Mouse (Mus musculus) heart, adult 8-10 months (tissue): ENCODE data around the gene Duoxa2. TPM values are rescaled to one million over a fixed set of nuclear protein-coding genes. Genes with fewer than 3 reads are reported as not detected.

Experiments used
- DNase-seq: peaks from one replicate; pipeline ENCODE4 v3.0.0; 2022; ENCODE audit warnings: low spot score
- total RNA-seq, 4 experiments: library from RNA; stranded (reverse); gene quantifications; 2 replicates each; pipeline ENCODE4 v1.2.4; 2022

The Duoxa2 gene
- total RNA-seq, result under 1 TPM in 3 of 4 experiments, not detected in 1; 0.17 to 0.31 (median 0.25) TPM

DNA sequence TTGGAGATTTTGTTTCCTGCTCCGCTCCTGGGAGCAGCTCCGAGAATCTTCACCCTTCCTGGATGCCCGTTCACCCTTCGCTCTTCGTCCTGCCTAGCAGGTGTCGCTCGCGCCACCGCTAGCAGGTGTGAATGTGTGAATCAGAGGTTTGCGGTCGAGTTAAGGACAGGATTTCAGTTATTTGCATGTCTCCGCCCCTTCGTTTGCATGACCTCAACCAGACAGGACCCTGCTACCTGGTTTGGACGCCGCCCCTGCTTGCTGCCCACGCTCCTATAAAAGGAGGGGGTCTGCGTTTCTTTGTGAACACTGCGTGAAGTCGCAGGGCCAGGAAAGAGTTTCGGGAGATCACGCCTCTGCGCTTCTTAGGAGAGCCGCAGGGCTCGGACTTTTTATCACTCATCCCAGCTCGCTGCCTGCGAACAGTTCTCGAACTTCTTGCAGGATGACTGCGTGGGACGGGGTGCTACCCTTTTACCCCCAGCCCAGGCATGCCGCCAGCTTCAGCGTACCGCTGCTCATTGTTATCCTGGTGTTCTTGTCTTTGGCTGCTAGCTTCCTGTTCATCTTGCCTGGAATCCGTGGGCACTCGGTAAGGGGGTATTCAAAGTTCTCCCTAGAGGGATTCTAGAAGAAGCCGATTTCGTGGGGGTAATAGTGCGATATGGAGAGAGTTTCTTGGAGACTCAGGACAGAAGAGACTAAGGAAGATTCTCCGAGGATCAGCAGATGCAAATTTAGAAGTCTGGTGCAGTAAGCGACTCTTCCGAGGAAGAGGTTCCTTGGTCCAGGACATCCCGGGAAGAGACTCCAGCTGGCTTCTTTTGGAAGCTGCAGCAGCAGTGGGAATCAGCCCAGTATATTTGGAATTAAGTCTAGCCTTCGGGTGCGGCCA is at the start of gene Duoxa2:
Gene Duoxa2 (plus strand): TSS at position 305 of the 895 bp plus-strand sequence.
- DNase-seq, result no peak

DNA sequence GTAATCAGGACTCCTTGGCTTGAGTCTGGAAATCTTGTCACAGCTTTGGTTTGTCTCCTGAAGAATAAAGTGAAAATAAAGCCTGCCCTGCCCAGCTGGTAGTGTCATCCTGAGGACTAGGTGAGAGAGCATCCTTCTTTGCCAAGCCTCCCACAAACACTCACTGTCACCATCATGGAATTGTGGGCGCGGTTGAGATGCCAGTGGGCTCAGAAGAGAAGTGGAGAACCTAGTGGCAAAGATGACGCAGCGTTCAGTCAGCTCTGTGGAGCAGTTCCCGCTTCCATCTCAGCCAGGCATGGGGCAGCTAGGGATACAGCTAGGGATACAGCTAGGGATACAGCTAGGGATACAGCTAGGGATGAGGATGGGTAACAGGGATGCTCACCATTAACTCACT is 42.7 kb upstream of the Duoxa2 start:
- no peak for DNase-seq

DNA sequence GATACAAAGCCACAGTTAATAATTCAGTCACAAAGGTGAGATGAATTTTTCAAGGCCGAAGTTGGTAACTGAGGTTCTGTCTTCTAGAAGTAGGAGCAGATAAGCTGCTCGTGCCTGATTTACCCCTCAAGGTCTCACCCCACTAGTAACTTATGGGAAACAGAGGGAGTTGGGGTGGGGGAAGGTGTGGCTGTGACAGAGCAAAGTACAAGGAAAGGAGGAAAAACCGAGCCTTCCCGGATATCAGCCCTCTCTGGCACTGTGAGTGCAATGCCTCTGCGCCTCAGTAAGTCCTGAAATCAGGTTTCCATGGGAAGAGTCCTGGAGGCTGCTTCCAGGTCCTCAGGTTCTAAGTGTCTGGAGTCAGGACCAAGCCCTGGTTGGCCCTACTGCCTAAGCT is 38.0 kb upstream of the Duoxa2 start:
- DNase-seq, result no peak

DNA sequence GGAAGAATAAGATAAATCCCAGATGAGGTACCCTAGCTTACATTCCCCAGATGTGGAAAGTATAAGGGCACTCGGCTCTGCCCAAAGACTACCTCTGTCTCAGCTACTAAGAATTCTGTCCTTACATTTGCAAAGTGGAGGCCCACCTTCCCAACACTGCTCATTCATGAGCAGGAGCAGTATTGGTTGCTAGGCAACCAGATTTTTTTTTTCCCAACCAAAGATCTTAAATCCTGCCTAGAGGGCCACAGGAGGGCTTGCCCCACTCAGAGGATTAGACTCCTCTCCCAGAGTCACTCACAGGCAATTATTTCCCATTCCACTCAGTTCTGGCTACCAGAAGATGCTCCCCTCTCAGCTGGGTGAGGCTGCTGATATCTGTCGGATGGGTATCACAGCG is 34.0 kb upstream of the Duoxa2 start:
- DNase-seq, result no peak

DNA sequence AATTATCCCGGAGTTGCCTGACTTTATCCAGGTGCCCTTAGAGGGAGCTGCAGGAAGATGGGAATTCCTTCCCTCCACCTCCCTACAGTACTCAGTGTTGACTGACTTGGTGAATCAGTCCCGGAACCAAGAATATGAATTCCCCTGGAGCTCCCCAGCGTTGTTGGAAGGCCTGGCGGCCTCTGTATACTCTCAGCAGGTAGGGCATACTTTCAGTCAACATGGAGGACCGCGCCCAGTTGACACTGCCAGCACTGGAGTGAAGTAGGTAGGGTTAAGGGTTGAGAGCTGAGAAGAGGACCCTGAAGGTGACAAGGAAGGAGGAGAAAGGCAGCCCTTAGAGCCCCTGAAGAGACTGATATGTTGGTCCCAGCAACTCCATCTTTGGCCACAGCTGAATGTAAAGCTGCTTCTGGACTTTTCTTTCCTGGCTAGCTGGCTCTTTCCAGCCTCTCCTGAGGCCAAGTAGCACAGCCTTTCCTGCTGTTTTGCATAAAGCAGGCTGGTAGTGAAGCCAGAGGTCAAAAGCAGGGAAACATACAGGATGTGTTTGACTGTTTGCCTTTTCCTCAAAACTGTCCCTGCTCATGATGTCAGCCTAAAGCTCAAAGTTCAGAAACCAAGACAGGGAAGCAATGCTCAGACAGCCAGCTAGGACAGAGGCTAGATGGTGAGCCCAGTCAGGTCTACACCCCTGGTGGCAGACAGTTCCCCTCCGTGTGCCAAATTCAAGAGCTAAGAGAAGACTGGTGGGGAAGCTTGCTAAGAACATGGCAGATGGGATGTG is 32.1 kb upstream of the Duoxa2 start:
- no peak for DNase-seq

DNA sequence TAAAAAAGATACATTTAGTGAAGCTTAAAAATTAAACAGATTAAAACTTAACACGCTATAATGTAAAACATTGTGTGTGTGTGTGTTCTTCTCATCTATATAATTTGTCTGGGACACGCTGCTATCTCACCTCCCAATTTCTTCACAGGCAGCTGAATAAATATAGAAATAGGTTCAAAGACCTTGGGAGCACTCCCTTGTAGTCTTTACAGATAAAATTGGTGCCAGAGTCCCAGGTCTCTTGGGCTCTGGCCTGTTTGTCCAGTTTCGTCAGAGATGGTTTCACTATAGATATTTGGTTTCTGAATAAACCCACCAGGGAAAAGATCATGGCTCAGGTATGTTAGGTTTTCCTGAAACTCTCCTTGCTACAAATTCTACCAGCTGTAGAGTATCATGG is 19.9 kb upstream of the Duoxa2 start:
- no peak for DNase-seq

DNA sequence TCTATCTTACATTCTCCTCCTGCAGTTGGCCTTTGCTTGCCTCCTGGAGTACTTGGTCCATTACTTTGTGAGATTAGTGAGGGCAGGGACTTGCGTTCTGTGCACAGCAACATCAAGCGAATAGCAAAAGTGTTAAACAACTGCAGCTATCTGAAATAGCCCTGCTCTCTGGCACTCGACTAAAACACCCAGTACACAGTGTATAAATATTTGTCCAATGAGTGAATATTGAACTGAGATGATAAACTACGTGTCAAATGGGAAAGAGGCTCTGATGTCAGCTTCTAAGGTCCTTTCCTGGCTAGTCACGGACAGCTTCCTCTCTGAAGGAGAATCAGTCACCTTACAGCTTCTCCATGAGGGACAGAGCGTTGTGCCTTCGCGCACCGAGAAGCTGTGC is 14.6 kb upstream of the Duoxa2 start:
- DNase-seq, result no peak

DNA sequence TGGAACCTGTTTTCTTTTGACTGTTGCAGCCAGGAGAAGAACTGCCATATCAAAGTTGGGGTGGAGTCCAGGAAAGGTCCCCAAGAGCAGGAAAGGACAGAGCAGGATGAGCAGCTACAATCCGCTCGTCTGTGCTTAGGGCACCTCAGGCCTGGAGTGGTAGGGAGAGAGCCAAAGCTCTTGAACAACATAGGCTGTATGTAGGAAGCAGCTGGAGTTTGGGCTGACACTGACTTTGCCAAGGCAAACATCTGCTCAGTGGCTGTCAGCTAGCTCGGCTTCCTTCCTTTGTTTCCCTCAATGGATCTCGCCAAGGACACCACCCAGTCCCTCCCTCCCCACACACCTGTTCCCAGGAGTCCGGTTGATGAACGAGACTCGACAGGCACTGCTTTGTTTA is 12.6 kb upstream of the Duoxa2 start:
- no peak for DNase-seq

DNA sequence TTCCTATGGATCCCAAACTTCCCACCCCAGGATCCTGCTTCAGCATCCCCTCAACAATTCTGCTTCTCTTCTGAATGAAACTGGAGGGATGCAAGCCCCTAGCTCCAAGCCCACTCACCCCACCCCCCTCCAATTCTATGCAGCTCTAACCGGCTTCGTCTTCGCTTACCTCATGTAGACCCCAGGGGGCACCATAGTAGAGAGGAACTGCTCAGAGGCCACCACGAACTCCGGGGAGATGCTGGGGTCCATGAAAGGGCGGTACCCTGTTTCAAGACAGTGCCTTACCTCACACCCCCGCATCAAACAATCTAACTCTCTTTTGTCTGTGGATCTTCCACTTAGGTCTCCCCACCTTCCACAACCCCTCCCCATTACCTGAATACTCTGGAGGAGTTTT is 3.8 kb upstream of the Duoxa2 start:
- DNase-seq, result no peak

DNA sequence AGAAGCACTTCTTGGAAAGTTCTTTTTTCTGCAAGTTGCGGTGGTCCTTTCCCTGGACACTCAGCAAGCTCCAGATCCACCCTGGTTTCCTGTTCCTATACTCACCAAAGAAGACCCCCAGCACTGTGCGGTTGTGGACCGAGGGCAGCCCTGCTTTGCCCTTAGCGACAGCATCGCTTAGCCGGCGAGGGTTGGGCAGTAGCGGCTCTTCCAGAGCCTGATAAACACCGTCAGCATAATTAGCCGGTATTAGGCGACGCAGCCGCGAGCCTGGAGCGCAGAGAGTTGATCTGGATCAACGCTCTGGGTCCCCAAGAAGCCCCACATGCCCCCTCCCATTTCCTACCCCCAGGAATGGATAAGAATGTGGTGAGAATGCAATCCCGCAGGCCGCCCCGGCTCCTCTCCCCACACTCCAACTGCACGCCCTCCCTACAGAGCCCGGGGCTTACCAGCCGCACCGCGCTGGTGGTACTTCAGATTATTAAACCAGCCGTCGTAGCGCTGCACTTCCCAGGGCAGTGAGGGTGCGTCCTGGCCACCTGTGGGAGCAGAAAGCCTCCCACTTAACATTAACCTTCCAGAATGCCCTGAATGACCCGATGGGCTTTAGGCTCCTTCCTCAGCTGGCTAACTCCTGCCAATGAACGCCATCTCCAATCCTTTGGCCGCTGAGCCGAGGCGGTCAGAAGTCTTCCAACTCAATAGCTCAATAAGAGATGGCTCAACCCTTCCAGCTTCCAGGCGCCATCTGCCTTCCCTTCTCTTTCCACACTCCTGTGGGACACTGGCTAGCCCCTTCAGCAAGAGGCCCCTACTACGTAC is 1.2 kb upstream of the Duoxa2 start:
- DNase-seq, result no peak

DNA sequence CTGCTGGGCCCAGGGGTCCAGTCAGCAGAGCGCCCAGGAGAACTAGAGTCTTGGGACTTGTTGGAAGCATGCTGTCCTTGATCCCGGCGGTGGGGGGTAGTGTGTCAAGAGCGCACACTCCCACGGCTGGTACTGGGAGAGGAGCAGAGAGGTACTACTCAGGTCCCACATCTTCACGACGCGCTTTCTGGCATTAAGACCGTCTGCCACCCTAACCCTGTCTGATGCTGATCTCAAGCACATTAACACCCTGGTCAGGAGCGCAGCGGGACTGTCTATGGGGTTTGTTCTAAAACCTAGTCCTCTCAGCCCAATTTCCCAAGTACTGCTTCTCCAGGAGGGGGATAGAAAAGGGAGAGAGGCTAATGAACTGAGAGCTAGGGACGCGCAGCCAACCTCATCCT is 602 bp upstream of the Duoxa2 start, which contains the start of gene Duox2:
Gene Duox2 (minus strand): TSS at position 354 of the 404 bp plus-strand sequence.
- no peak for DNase-seq

DNA sequence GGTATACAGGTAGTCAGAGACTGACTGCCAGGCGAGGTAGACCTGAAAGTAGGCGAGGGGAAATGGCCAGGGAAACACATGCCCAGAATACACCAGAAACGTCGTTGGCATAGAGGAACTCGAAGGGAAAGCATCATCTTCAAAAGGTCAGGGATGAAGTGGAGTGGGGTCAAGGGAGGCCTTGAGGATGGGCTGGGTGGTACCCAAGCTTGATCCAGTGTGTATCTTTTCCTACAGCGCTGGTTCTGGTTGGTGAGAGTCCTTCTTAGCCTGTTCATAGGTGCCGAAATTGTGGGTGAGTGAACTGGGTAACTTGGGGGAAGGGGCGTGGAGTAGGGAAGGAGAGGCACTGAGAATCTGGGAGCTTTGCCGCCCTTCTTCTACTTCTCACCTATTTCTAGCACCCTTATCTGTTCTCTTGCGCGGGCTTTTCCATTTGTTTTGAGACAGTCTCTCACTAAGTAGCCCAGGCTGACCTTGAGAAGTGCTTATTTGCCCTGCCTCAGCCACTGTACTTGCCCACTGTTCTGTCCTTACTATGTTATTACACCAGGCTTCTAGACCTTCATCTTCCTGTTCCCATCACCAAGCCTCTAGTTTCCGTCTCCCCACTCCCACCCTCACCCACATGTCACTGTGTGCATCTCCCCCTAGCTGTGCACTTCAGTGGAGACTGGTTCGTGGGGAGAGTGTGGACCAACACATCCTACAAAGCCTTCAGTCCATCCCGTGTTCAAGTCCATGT is 1.4 kb downstream of the Duoxa2 start:
- no peak for DNase-seq

DNA sequence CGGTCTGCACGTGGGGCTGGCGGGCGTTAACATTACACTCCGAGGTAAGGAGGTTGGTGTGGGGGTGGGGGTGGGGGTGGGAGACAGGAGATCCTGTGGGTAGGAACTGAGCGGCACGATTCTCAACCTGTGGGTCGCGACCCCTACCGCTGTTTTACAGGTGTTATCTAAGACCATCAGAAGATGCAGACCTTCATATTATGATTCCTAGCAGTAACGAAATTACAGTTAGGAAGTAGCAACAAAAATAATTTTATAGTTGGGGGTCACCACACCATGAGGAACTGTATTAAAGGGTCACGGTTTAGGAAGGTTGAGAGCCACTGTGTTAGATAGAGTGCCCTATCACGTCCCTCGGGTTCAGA is 1.9 kb downstream of the Duoxa2 start:
- no peak for DNase-seq

DNA sequence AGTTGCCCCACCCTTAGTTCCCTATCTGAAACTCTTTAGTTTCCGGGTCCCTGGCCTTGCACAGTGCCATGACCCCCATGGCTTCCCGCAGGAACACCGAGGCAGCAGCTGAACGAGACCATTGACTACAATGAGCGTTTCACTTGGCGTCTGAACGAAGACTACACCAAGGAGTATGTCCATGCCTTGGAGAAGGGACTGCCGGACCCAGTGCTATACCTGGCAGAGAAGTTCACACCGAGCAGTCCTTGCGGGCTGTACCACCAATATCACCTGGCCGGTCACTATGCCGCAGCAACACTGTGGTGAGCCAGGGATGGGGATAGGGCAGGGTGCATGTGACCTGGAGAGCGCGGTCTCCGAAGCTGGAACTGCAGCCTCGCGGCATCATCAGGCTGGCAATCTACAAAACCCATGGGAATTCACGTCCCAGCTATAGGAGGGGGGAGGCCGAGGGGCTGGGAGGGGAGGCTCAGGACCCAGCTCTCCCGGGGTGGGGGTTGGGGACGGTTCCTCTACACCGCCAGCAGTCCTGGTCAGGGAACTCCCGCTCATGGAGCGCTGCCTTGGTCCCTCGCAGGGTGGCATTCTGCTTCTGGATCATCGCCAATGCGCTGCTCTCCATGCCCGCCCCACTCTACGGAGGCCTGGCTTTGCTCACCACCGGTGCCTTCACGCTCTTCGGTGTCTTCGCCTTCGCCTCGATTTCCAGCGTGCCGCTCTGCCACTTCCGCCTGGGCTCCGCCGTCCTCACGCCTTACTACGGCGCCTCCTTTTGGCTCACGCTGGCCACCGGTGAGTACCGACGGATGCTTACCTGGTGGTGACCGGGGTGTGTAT is 2.6 kb downstream of the Duoxa2 start:
- DNase-seq, result no peak

DNA sequence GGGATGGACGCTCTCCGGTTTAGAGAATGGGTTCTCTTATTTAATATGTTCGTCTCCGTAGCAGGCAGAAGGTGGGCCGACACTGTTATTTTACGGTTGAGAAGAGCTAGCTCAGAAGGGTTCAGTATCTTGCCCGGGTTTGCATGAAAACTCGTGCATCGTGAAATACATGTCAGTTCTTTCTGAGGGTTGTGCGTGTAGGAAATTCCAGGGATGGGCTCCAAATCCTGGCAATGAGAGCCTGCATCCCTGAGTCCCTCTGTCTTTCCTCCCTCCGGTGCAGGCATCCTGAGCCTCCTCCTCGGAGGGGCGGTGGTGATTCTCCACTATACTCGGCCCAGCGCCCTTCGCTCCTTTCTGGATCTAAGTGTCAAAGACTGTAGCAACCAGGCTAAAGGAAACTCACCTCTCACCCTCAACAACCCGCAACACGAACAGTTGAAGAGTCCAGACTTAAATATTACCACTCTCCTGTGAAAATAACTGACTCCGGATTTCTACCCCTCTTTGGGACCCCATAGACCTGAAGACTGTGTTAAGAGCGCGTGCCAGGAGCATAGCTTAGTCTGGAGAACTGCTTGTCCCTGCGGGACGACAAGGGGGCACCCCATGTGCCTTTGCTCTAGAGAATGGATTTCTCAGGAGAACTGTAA is 3.3 kb downstream of the Duoxa2 start:
- no peak for DNase-seq

DNA sequence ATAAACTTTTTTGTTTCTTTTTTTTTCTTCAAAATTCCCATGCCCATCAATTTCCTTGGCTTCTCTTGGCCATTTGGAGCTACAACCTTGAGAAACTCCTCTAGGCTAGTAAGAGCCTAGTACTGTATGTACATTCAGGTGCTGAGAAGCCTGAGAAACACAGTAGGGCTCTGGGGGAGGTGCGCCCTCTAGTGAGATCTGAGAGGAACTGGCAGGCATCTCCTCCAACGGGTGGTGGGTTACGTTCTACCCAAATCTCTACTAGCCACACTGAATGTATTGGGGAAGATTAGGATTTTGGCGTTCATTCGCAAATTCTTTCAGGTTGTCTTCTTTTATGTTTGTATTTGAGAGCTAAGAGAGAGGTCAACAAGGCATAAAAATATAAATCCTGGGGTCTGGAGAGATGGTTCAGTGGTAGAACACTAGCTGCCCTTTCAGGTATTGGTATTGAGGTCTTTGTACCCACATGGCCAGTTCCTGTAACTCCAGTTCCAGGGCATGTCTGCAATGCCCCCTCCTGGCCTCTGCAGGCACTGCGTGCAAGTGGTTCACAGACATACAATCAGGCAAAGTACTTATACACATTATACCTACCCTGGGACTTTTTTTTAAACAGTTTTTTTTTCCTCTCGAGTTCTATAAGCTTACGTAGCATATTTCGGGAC is 4.0 kb downstream of the Duoxa2 start:
- peak; percentile 53 for DNase-seq

DNA sequence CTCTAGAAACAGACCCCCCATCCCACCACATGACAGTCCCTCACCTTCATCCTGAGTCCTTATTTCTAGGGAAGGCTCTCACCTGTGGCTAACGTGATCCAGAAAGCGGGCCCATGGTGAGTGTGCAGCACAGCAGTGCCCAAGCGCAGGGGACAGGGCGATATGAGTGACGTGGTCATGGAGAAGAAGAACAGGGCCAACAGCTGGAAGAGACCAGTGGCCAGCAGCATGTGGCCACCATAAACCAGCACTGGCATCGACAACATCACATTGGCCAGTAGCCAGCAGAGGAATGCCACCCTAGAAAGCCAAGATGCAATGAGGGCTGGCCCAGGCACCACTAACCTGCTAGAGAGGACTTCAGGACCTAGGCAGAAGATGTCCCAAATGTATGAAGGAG is 5.8 kb downstream of the Duoxa2 start:
- DNase-seq, result no peak

DNA sequence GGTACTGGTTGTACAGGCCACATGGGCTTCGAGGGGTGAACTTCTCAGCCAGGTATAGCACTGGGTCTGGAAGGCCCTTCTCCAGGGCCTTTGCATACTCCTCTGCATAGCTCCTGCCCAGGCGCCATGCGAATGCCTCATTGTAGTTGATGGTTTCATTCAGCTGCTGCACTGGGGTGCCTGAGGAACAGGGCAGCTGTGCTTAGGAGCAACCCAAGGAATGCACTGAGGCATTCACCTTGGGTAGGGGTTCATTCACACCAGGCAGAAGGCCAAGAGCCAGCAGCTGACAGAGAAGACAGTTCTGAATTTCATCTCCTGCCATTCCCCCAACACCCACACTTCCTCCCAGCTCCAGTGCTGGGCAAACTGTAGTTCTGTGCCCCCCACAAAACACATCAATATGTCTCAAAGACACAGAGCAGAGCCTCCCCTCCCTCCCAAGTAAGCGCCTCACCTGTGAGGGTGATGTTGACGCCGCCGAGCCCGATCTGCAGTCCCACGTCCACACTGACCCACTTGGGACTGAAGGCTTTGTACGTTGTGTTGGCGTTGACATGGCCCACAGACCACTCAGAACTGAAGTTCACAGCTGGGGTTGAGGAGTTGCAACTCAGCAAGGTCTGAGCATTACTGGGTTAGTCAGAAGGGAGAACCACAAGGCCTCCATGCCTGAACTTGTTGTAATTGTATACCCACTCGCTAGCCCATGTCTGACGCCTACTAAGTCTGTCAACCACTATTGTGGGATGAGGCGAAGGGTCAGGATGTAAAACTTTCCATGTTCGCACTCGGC is 6.6 kb downstream of the Duoxa2 start:
- no peak for DNase-seq
